Mouse (Mus musculus) testis, postnatal 14 days (tissue): ENCODE measurements at regions not wholly inside any gene's neighbourhood (a gene's known extent, or its start where the extent isn't known, plus 50 kb on each side); places are given as distances from the start of the nearest gene placed in this dataset.

Experiments used
- DNase-seq: peaks from one replicate; pipeline ENCODE4 v3.0.0; 2021; ENCODE audit warnings: low spot score

- DNase-seq, result peak; percentile 55
Observed at GRCm38 (mm10) chr13:92986719-92987553, 142.4 kb downstream of the Mtx3 start.

GRCm38 (mm10) chr13:92987691-92988090, 143.1 kb downstream of the Mtx3 start:
- no peak for DNase-seq

GRCm38 (mm10) chr13:92988600-92988999, 144.0 kb downstream of the Mtx3 start:
- no peak for DNase-seq

GRCm38 (mm10) chr13:92990316-92991206, 146.0 kb downstream of the Mtx3 start:
- no peak for DNase-seq
